Mouse (Mus musculus) erythroblast, adult 5-6 weeks (primary cell): ENCODE measurements around the gene C1qbp. TPM values are rescaled to one million over a fixed set of nuclear protein-coding genes. Genes with fewer than 3 reads are reported as not detected.

Source experiments
- ATAC-seq: replicated peaks from 2 replicates; pipeline ENCODE4 v1.8.0; 2016; ENCODE audit warnings: moderate number of reproducible peaks, mild to moderate bottlenecking, moderate TSS enrichment, inconsistent platforms; ENCODE audit not compliant: poor library complexity, low FRiP score, severe bottlenecking
- total RNA-seq, 2 experiments: library from RNA; stranded (forward) in 1 of 2; stranded (reverse) in 1 of 2; fragments of 150-400 nt in 1 of 2; fragments of 200-764, 138-1000 nt in 1 of 2; gene quantifications; 2 replicates each; pipeline versions ENCODE4 v1.2.3 to v1.2.4; 2015 to 2017; ENCODE audit warnings: low replicate concordance in 2 of 2

The C1qbp gene
- total RNA-seq, 2 experiments from 2014 or later, result 10.1 to 72.8 TPM

DNA sequence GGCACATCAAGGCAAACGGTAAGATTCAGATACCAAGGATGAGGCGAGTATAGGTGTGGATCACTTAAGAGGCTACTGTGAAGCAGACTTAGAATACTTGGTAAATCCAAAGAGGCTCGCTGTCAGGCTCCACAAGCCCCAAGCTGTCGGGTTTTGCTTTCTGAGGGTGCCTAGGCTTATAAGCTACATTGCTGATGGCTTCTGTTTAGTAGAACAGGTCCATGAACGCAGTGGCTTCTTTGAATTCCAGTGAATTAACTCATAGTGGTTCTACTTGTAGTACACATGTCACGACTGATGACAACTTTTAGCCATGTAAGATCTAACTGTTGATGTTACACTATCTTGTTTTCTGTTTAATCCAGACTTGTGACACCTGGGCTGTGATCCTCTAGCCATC lies 5.5 kb downstream of the C1qbp start:
- ATAC-seq, result no peak

DNA sequence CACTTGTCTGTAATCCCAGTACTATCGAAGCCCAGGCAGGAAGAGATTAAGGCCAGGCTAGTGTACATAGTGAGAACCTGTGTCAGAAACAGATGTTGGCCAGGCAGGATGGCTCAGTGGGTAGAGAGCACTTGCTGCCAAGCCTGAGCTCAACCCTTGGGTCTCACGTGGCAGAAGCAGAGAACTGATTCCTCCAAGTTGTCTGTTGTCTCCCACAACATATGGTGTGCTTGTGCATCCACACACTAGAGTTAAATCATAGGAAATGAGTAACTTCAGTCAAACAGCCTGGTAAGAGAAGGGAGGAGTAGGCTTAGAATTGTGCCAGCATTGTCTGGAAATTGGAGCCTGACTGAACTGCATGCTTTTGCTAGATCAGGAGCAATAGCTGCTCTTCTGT lies 7.6 kb downstream of the C1qbp start:
- no peak for ATAC-seq

DNA sequence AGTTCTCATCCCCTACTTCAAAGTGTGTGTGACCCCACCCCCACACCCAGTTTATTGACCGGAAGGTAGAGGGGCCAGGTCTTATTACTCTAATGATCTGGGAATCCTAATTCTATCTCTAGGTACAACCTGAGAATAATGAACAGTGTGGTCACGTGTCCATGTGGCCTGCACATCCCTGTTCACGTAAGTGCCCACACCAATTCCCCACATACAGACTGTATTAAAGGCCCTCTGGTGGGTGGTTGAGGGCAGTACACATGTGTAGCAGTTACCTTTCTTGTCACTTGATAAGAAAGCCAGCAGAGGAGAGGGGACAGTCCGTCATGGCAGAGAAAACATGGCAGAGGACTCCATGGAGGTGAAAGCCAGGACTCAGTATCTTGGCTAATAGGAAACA lies 8.9 kb downstream of the C1qbp start:
- no peak for ATAC-seq

DNA sequence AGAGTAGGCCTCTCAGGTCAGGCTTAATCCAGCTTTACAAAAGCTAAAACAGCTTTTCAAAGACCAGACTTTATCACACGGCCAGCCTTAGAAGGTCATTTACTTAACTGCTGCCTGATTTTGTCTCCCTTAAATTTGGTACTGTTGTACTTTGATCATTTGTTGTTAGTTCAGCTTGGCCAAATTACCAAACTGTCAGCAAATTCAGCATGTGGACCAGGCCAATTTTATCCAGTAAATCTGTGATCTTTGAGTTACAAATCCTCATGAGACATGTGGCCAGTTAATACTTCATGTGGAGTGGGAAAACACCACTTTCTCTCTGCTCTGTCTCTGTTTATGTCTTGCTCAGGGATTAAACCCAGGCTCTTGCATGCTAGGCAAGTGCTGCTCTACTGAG lies 10.2 kb downstream of the C1qbp start:
- no peak for ATAC-seq

DNA sequence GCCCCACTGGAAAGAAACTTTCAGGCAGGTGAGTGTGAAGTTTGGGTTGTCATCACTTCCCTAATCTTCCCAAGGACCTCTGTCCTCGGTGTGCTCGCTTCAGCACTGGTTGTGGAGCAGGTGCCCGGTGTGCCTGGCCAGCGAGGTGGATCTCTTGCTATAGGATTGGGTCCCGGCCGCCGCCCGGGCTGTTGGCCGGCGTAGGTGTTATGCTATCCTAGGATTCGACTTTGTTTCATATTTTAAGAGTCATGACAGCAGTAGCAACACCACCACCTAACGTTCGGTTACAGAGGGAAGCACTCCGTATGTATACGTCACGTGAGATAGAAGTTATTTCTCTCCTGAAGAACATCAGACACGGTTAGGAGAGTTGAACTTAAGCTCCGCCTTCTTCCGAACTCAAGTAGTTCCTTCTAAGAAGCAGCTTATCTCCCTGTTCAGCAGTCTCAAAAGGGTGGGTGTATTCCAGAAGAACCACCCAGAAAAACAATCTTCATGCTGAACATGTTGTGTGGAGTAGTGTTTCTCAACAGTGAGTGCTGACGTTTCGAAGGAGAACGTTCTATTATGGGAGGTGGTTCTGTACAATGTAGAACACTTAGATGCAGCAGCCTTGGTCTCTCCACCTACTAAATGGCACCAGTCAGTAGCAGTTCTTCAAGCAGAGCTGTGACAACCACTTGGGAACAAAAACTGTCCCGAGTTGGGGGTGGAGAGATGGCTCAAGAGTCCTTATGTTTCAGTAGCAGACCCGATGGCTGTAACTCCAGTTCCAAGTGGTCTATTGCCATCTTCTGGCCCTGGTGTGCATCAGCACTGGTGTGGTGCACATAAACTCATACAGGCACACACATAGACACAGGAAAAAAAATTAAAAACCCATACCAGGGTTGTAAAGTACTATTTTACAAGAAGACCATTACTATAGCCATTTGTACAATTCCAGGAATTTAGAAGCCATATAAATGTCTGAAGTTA lies 12.0 kb downstream of the C1qbp start:
- ATAC-seq, result peak; percentile 72

DNA sequence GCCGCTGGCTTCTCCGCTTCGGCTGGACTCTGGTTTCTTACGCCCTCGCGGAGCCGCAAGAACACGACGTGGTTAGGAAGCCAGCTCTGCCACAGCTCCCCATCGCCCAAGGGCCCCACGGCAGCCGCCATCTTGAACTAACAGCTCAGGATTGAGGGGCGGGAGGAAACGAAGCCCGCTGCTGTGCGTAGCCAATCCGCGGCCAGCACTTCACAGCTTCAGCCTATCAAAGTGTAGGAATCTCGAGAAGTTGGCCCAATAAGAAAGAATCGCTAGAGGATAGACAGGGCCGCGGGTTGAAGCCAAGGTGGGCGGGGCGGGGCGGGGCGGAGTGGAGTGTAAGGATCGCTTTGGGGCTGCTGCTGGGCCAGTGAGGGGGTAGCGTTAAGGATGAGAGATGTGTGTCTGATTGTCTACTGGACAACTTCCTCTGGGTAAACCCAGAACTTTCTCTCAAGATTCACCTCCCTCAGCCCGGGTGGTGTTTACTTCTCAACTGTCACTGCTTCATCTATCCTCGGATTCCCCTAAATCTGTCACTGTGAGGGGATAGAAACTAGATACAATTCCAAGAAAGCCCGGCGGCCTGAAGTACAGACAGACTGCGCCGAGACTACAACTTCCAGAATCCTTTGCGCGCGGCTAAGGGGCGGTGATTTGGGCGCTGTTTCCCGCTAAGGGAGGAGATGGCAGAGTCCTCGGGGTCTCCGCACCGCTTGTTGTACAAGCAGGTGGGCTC lies 12.8 kb downstream of the C1qbp start, which contains the start of the genes Nup88 and Rpain:
Gene Nup88 (minus strand): TSS at position 153 of the 739 bp plus-strand sequence.
Gene Rpain (plus strand): TSS at position 393 of the 739 bp plus-strand sequence.
- peak; percentile 86 for ATAC-seq

DNA sequence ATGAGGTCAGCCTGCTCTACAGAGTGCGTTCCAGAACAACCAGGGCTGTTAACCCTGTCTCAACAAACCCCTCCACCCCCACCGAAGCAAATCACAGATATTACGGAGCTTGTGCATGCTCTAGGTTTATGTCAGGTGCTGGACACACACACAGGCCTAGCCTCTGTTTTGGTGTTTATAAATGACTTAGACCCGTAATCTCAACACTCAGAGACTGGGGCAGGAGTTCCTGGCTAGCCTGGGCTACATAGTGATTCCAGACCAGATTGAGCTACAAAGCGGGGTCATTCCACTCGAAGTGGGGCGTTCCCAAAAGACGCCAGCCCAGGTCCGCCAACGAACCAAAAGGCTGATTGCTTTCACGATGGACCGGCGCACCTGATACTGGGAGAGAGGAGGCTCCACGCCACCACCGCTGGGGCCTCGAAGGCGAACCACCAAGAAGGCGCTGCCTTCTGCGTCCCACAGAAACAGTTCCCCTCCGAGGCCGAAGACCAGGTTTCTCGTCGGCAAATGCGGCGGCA lies 13.5 kb downstream of the C1qbp start:
- peak; percentile 37 for ATAC-seq

DNA sequence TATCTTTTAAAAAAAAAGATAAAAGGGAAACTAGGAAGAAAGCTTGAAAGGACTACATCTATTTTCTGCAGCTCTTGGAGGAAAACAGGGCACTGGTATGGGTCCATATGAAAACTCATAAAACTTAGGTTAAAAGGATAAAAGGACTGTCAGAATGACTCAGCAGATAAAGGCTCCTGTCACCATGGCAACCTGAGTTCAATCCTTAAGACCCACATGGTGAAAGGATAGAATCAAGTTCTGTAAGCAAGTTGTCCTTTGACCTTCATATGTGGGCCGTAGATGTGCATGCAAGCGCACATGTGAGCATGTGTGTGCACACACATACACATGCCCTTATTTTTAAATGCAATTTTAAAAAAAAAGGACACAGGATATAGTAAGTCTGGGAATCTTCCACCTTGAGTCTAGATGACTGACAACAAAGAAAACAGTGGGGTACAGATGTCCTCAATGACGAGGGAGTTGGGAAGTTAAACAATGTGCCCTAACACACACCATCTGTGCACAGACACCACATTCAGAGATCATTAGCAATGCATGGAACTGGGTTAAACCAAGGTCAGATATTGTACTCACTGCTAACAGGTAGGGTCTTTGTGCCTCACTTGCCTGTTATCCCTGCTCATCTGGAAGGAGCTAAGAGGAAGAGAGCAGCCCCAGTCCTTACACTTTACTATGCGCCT lies 18.5 kb downstream of the C1qbp start:
- ATAC-seq, result no peak

DNA sequence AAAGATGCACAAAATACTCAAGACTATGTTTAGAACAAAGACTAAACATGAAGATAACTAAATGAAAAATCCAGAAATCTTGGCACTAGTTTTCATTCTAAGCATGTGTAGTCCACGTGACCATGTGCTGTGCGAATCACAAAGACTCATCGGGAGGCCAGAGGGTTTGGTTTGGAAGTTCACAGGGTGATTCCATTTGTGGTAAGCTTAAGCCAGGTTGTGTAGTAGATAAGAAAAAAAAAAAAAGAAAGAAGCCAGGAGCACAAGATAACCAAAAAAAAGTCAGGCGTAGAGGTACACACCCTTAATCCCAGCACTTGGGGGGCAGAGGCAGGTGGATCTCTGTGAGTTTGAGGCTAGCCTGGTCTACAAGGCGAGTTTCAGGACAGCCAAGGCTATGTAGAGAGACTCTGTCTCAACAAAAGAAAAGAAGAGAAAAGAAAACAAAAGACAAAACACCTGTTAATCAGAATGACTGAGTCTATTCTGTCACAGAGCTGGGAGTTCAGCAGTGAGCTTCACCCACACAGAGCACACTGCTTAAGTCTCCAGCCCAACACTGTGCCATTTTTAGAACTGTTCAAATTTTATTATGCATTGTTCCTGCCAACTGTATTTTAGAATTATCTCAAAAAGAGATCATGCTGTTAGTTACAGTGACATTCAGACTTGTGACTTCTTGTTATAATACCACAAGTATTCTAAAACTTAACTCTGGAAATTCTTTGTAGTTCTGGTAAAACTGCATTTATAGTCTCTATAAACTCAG lies 21.9 kb downstream of the C1qbp start:
- no peak for ATAC-seq

DNA sequence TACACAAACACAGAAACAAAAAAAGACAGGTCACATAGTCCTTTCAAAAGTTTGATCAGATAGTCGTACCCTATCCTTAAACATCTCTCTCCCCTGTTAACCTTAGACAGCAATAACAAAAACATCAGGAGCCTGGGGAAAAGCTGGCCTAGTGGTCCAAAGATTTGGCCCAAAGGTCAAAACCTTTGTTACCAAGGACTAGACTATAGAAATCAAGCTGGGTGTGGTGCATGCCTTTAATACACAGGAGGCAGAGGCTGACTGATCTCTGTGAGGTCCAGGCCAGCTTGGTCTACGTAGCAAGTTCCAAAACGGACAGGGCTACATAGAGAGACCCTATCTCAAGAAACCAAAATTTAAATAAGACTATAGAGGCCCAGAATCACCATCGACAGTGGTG lies 28.1 kb downstream of the C1qbp start:
- no peak for ATAC-seq

DNA sequence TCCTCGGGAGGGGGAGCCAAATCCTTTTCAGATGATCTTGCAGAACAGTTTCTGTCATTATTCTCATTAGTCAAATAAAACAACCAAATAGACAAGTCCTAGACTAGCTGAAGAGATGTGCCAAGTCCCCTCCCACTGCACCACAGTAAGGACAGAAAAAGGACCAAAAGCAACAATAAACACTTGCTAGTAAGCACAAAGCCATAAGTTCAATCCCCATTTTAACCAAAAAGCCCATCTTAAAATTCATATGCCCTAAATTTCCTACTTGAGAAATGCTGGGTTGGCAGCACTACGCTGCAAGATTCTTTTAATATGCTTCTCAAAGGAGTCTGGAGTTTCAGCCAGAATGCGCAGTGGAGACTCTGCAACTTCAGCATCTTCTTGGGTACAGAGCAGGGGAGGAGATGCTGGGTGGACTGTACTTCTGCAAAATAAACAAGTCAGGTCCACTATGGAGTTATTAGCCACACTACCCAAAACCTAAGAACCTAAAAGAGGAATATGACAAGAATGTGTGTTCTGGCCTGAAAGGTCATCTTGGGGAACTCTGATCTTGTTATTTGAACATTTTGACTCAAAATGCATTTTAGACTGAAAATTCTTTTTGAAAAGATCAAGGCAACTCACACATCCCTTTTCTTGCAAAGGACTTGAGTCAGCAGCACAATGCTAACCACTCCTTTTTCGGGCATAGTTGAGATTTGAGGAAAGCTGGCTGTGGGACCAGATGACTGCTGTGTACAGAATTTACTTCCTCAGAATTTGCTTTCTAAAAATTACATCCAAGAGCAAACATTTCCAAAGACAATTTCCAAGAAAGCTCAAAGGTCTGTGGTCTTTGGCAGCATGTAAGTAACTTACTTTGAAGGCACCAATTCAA lies 37.6 kb downstream of the C1qbp start:
- no peak for ATAC-seq

DNA sequence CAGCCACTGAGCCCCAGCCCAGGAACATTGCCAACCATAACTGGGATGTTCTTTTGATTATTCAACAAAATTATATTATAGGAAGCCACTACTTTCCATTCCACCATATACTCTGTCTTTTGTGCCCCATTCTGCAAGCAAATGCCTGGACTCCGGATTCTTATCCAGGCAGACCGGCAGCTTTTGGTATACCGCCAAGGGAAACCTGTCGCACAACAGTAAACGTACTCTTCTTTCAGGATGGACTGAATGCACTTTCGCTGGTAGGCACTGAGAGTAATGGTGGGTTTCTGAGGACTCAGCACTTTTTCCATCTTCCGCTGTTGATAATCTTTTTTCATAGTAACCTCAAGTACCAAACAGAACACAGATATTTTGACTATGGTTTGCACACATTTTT lies 39.2 kb downstream of the C1qbp start:
- no peak for ATAC-seq

DNA sequence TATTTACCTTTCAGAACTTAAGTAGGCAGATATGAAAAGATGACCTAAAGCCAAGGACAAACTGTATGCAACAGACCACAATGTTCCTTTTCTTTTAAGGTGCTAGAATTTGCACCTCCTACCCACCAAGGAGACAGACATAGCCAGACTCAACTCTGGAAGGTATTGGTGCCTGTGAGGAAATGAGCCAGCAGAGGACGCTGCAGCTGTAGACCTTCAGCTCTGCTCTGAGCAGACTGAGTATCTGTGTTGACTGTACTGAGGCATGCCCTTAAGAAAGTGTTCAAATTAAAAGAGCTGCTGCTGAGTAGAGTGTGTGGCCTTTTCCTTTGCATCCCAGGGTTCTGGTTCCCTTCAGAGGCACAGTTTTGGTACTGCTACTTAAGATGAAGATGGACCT lies 40.2 kb downstream of the C1qbp start:
- no peak for ATAC-seq

DNA sequence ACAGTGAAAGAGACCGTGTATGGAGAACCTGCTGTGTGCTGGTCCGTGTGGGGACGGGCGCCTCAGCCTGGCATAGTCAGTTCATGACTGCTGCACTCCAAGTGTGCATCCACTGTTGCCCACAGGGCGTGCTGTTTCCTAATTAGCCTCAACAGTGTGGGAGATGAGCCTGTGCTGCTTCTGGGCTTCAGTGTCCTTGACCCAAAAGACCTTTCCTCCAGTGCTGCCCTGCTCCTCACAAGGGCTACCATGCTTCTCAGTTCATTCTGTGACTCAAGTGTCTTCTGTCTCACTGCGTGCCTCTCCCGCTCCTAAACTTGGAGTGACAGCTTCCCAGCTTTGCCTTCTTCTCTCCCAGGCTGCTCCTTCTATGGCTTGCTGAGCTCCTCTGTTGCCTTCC lies 47.5 kb downstream of the C1qbp start:
- 0 out of 2 replicates have a peak, but pooled peaks have one; percentile 24 for ATAC-seq

DNA sequence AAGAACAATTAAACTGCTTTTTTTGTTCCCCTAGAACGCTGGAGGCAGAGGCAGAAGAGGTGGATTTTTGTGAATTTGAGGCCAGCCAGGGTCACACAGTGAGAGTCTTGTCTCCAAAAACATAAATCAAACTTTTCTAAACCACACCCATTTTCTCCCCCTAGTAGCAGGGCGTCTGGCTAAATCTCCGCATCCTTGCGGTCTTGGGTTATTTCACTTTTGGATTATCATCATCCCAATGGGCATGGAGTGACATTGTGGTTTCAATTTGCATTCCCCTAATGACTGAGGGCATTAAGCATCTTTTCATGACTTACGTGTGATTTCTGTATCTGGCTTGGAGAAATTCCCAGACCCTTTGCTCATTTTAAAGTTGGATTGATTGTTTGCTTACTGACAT lies 51.4 kb downstream of the C1qbp start:
- no peak for ATAC-seq
